Mouse (Mus musculus) ES-Bruce4 (cell line): ENCODE measurements around the gene Neurog2. TPM values are rescaled to one million over a fixed set of nuclear protein-coding genes. Genes with fewer than 3 reads are reported as not detected.
A peak's percentile ranks its signal among the peaks of the same experiment; 100 is the strongest.

ENCODE experiments used
- H3K27ac ChIP-seq: 2 replicates; pipeline ENCODE4 v1.5.1; 2012; ENCODE audit warnings: low read length, inconsistent platforms; ENCODE audit not compliant: insufficient read depth
- H3K27me3 ChIP-seq: 2 replicates; pipeline ENCODE4 v1.6.1; 2012; ENCODE audit warnings: mild to moderate bottlenecking, low read length, inconsistent platforms; ENCODE audit not compliant: control insufficient read depth, poor library complexity, insufficient read depth, severe bottlenecking
- H3K36me3 ChIP-seq: 2 replicates; pipeline ENCODE4 v1.6.1; 2012; ENCODE audit warnings: inconsistent platforms, mild to moderate bottlenecking, low read length, moderate library complexity; ENCODE audit not compliant: control insufficient read depth, poor library complexity, insufficient read depth, severe bottlenecking
- H3K4me1 ChIP-seq: one replicate; pipeline ENCODE4 v1.8.1; 2011; ENCODE audit warnings: low read length; ENCODE audit not compliant: control insufficient read depth, insufficient read depth
- H3K4me3 ChIP-seq: 2 replicates; pipeline ENCODE4 v1.5.1; 2011; ENCODE audit warnings: low read depth, mild to moderate bottlenecking, low read length
- H3K9ac ChIP-seq: 2 replicates; pipeline ENCODE4 v1.6.1; 2012; ENCODE audit warnings: low read depth, mild to moderate bottlenecking, inconsistent platforms; ENCODE audit not compliant: poor library complexity, severe bottlenecking
- H3K9me3 ChIP-seq: replicated peaks from 2 replicates; pipeline ENCODE4 v1.6.1; 2012; ENCODE audit warnings: mild to moderate bottlenecking, low read length, inconsistent platforms; ENCODE audit not compliant: control insufficient read depth, poor library complexity, insufficient read depth, severe bottlenecking
- CTCF ChIP-seq: IDR thresholded peaks from one replicate; pipeline ENCODE4 v1.8.1; 2011; ENCODE audit warnings: low read depth, low read length
- EP300 ChIP-seq: IDR thresholded peaks from 2 replicates; pipeline ENCODE4 v1.6.1; 2011; ENCODE audit warnings: low read depth, low read length; ENCODE audit not compliant: insufficient read depth
- POLR2A ChIP-seq: IDR thresholded peaks from one replicate; pipeline ENCODE4 v1.8.1; 2011; ENCODE audit warnings: low read length; ENCODE audit not compliant: insufficient read depth
- polyA plus RNA-seq: library from polyadenylated mRNA; stranded (reverse); fragments of >200 nt; gene quantifications from 2 replicates; pipeline ENCODE4 v1.2.4, GENCODE M21; 2011; ENCODE audit warnings: low read depth; ENCODE audit not compliant: missing spikeins, insufficient read depth, insufficient read length

Neurog2 gene
- polyA plus RNA-seq: not detected in 2 replicates

GRCm38 (mm10) chr3:127633080-127634032 is at the start of gene Neurog2:
TSS of gene Neurog2 (plus strand) at chr3:127633135.
- no peak within 1 kb of the TSS for H3K9ac ChIP-seq
- H3K4me1 ChIP-seq: no peaks in the 10 kb centered on the region
- no peaks in the 10 kb centered on the region for H3K9me3 ChIP-seq
- peak within 1 kb of the TSS; percentile 67 for H3K4me3 ChIP-seq
- H3K36me3 ChIP-seq: no peaks in the 10 kb centered on the region
- H3K27ac ChIP-seq: no peak within 1 kb of the TSS
- H3K27me3 ChIP-seq: peaks cover 30% of the 10 kb centered on the region
- TF ChIP-seq EP300: no peak
- TF ChIP-seq POLR2A: no peak
- no peak for TF ChIP-seq CTCF

DNA sequence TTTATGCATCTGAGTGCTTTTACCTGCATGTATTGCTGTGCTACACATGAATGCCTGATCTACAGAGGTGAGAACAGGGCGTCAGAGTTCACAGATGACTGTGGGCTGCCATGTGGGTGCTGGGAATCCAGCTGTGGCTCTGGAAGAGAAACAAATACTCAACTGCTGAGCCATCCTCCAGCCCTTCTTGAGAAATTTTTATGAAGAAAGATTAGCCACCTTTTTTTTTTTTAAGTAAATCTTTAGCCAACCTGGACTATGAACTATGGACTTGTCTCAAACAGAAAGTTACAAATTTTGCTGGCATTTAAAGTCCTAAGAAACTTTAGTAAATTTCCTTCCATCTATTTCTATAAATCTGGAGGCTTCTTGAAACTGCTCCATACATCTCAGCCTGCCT is 35.8 kb upstream of the Neurog2 start:
- TF ChIP-seq POLR2A (no peak), EP300 (no peak), CTCF (no peak)
- Histone ChIP-seq H3K9ac (no peak overlapping the region), H3K9me3 (no peaks in the 10 kb centered on the region), H3K27ac (no peak overlapping the region), H3K36me3 (peaks cover 13% of the 10 kb centered on the region), H3K4me3 (no peak overlapping the region), H3K27me3 (no peaks in the 10 kb centered on the region), H3K4me1 (no peaks in the 10 kb centered on the region)

DNA sequence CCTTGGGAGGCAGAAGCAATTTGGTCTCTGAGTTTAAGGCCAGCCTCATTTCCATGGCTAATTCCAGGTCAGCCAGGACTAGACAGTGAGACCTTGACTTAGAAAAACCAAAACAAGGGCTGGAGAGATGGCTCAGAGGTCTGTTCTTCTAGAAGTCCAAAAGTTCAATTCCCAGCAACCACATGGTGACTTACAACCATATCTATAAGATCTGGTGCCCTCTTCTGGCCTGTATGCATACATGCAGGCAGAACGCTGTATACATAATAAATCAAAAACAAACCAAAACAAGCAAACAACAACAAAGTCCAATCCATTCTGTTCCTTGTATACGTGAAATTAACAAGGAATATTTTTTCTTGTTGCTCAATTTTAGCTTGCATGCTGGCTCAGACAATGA is 24.8 kb upstream of the Neurog2 start:
- H3K36me3 ChIP-seq: peaks cover 18% of the 10 kb centered on the region
- no peak overlapping the region for H3K9ac ChIP-seq
- H3K4me3 ChIP-seq: no peak overlapping the region
- TF ChIP-seq EP300 (no peak), POLR2A (no peak), CTCF (no peak)
- H3K4me1 ChIP-seq: no peaks in the 10 kb centered on the region
- H3K27me3 ChIP-seq: no peaks in the 10 kb centered on the region
- no peak overlapping the region for H3K27ac ChIP-seq
- H3K9me3 ChIP-seq: no peaks in the 10 kb centered on the region

- Histone ChIP-seq H3K27ac (no peak overlapping the region), H3K4me3 (peak overlapping the region; percentile 45; the same call in 1 of the 2 replicates), H3K27me3 (peaks cover 17% of the 10 kb centered on the region), H3K4me1 (no peaks in the 10 kb centered on the region), H3K36me3 (no peaks in the 10 kb centered on the region), H3K9ac (no peak overlapping the region), H3K9me3 (no peaks in the 10 kb centered on the region)
- TF ChIP-seq EP300 (0 out of 2 replicates have a peak, but pooled peaks have one; percentile 52), POLR2A (no peak), CTCF (peak; percentile 70)
Measured at GRCm38 (mm10) chr3:127625296-127625695, 7.6 kb upstream of the Neurog2 start.

- Histone ChIP-seq H3K27ac (no peak overlapping the region), H3K9ac (no peak overlapping the region), H3K9me3 (no peaks in the 10 kb centered on the region), H3K4me1 (no peaks in the 10 kb centered on the region), H3K4me3 (peak overlapping the region; percentile 45), H3K36me3 (no peaks in the 10 kb centered on the region), H3K27me3 (peaks cover 17% of the 10 kb centered on the region)
- TF ChIP-seq POLR2A (no peak), EP300 (no peak), CTCF (no peak)
Measured at GRCm38 (mm10) chr3:127625701-127626399, 7.1 kb upstream of the Neurog2 start.
